Mouse (Mus musculus): ENCODE measurements around the gene Plekhm3.

Gene Plekhm3

DNA sequence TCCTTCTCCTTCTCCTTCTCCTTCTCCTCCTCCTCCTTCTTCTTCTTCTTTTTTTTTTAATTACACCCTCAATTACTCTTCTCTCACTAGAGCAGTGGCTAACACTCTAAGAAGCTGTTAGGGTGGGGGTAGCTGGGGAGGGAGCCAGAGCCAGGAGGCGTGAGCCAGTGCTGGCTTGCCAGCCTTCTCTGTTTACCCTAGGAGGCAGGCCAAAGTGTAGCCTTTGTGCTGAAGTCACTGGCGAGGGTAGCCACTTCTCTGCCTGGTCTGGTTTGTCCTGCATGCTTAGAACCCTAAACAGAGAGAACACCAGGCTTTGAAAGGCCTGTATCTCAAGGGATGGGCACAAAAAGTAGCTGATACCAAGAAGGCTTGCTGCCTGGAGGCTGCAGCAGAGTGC, 199.4 kb downstream of the Plekhm3 start:
- no peak for DNase-seq

DNA sequence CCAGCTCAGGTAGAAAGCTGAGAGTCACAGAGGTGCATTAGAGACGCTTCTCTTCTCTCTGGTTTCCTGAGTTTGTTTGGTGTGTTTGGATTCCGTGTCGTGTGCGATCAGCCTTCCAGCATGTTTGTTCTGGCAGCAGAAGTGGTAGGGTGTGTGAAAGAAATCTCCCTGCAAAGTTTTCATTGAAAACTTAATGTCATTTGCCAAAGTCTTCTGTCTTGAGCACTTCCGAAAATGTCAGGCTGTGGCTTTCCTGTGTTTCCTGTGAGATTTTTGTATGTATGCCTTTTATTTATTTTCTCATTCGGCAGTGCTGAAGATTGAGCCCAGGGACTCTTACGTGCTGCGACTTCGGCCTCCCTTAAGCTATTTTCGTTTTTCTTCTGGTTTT, 200.0 kb downstream of the Plekhm3 start:
- DNase-seq, result no peak

DNA sequence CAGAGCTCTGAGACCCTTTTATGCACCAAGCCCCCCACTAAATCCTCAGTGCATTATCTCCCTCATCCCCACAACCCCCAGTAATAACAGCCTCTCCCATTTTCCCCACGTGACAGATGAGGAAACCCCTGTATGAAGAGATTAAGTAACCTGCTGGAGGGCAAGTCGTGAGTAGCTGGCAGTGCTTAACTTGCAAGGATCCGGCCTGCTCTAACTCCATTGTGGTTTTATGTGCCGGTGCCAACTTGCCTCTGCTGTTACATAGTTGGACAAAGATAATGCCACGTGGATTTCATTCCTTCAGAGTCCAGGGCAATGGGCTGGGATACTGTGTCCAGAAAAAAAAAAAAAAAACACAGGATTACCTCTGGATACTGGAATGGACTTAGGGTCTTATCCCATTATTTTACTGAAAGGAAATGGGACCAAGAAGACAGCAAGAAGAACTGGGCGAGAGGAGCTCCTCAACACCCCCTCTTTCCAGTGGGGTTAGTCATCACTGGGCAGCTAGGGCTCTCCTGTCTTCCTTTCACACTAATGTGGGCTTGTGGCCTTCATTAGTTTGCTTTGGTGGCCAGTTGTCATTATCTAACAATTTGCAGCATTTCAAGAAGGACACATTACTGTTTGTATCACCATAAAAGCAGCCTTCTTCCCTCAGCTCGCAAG, 200.5 kb downstream of the Plekhm3 start:
- no peak for DNase-seq

DNA sequence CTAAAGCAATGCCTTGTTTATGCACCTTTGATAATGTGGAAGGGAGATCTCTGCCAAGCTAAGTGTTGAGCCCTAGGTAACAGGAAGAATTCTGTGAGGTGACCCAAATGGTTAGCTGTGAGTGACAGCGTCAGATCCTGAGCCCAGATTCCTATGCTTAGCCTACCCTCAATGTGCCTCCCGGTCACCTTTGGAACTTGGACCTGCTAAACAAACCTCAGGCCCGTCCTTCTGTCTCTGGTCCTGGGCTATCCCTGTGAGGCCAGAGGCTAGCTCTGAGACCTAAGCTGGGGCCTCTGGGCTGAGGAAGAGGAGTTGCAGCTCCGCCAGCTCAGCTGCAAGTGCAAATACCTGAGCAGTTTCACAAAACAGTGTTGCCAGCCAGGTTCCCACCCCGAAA, 202.0 kb downstream of the Plekhm3 start:
- no peak for DNase-seq

GRCm38 (mm10) chr1:64753668-64754067, 203.0 kb downstream of the Plekhm3 start:
- DNase-seq, result no peak

- no peak for DNase-seq
These were observed 203.5 kb downstream of the Plekhm3 start for GRCm38 (mm10) chr1:64753109-64753508.

DNA sequence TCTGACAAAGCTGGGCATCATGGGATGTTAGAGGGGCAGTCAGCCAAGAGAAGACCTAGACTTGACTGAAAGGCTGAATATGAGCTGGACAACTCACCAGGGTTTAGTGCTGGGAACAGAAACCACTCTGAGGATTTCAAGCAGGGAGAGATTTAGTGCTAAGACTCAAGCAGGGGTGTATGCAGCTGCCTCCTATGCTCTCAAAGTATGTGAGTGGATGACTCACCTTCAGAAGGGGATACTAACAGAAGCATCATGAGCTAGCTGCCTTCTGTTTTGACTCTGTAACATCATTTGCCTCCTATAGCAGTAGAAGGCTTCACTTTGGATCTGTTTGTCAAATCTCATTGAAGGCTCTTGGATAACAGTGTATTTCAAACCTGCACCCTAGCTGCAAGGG, 212.0 kb downstream of the Plekhm3 start:
- no peak for DNase-seq

- no peak for DNase-seq
These were observed 213.7 kb downstream of the Plekhm3 start for GRCm38 (mm10) chr1:64742741-64743408.

GRCm38 (mm10) chr1:64738661-64739082, 218.0 kb downstream of the Plekhm3 start:
- peak; percentile 19 to 33 for DNase-seq

GRCm38 (mm10) chr1:64738180-64738555, 218.5 kb downstream of the Plekhm3 start:
- no peak for DNase-seq

- DNase-seq, result peak; percentile 79 to 80
These were observed 219.0 kb downstream of the Plekhm3 start, which contains the start of gene Fzd5 for GRCm38 (mm10) chr1:64737502-64738179. Gene Fzd5 (minus strand): TSS chr1:64737751.

GRCm38 (mm10) chr1:64736681-64737501, 219.7 kb downstream of the Plekhm3 start:
- peak in 1 of 2 experiments; percentile 34 for DNase-seq
